23 mouse cellular contexts compared by ENCODE assay signal in genomic region chr5:115579363-115579762, GRCm38 (mm10). TPM values are rescaled to one million over a fixed set of nuclear protein-coding genes. Genes with fewer than 3 reads are reported as not detected.
DNase-seq lines count a peak whose midpoint lies in the region; ATAC-seq and TF ChIP-seq lines count a peak whose summit lies in the region.
"Had no signal": no experiment of that assay in that cellular context is flagged by ENCODE, and none has a peak within 500 bp of the region (broad histone marks: within the 10 kb centered on the region; RNA-seq: fewer than 3 reads in every experiment).

No protein-coding gene starts in this region.

- peak; percentile 29 to 37 for DNase-seq in cerebellum, postnatal 25 days
- DNase-seq in cerebellum, postnatal 10 days: no peak
- DNase-seq in layer of hippocampus, adult 2 months (ENCODE audit: low spot score in 2 of 2): no peak
- DNase-seq in layer of hippocampus, postnatal 10 days (ENCODE audit: low spot score in 2 of 2): no peak
- DNase-seq in gastrocnemius, postnatal 10 days: no peak
- DNase-seq: adrenal gland, adult 8-10 months; adrenal gland, postnatal 25 days; cerebellum, adult 11 months; gastrocnemius, adult 2 months; gastrocnemius, postnatal 25 days; heart, adult 18-20 months; heart, postnatal 10 days; heart, postnatal 36 days; kidney, adult 11 months had no signal

- no peak overlapping the region for H3K4me3 ChIP-seq in layer of hippocampus, adult 2 months
- H3K4me3 ChIP-seq: gastrocnemius, adult 2 months; heart, embryonic 12.5 days; heart, embryonic 15.5 days; hindbrain, embryonic 10.5 days; hindbrain, embryonic 13.5 days; intestine, embryonic 15.5 days had no signal

- ATAC-seq in erythroblast, adult 5-6 weeks (replicated peaks; ENCODE audit: low FRiP score, poor library complexity, severe bottlenecking): 0 out of 2 replicates have a peak, but pooled peaks have one; percentile 25
- ATAC-seq: CD4-positive, CD25-positive, alpha-beta regulatory T cell, adult 4 months; forebrain, embryonic 14.5 days; hindbrain, embryonic 16.5 days; intestine, embryonic 15.5 days had no signal

- no peak overlapping the region for H3K27ac ChIP-seq in layer of hippocampus, adult 2 months
- H3K27ac ChIP-seq: gastrocnemius, adult 2 months; heart, embryonic 15.5 days; hindbrain, embryonic 10.5 days; hindbrain, embryonic 13.5 days; intestine, embryonic 15.5 days had no signal

- TF ChIP-seq CTCF in layer of hippocampus, adult 2 months (conservative IDR thresholded peaks at IDR 0.05): 0 out of 2 replicates have a peak, but pooled peaks have one; percentile 7

RNA-seq across cellular contexts. Expression of gene Gcn1l1, which starts 14.3 kb away (rescaled TPM):
- total RNA-seq in layer of hippocampus, adult 2 months (2021): 10 to 100 TPM; 74.5 to 76.7 TPM
- total RNA-seq in layer of hippocampus, postnatal 10 days (2021): 10 to 100 TPM; 76.4 to 96.2 TPM
- 9.4 and 10.9 TPM in 2 replicates for total RNA-seq in erythroblast, adult 5-6 weeks (2015; ENCODE audit: low replicate concordance)
- 14.2 and 21.3 TPM in 2 replicates for total RNA-seq in erythroblast, adult 5-6 weeks (2017; ENCODE audit: low replicate concordance)
- total RNA-seq in gastrocnemius, postnatal 10 days (2021): 10 to 100 TPM; 33.4 to 41.7 TPM

RNA-seq across cellular contexts. Expression of gene Rplp0, which starts 20.1 kb away (rescaled TPM):
- total RNA-seq in layer of hippocampus, adult 2 months (2021): 100 to 1,000 TPM; 225 to 234 TPM
- total RNA-seq in layer of hippocampus, postnatal 10 days (2021): 100 to 1,000 TPM; 458 to 467 TPM
- total RNA-seq in erythroblast, adult 5-6 weeks (2015; ENCODE audit: low replicate concordance): 681 and 822 TPM in 2 replicates
- total RNA-seq in erythroblast, adult 5-6 weeks (2017; ENCODE audit: low replicate concordance): 339 and 478 TPM in 2 replicates
- total RNA-seq in gastrocnemius, postnatal 10 days (2021): 100 to 1,000 TPM; 938 to 959 TPM

RNA-seq across cellular contexts. Expression of gene Rab35, which starts 52.3 kb away (rescaled TPM):
- 10 to 100 TPM; 85.6 to 98.6 TPM for total RNA-seq in layer of hippocampus, adult 2 months (2021)
- 10 to 100 TPM; 84.0 to 91.4 TPM for total RNA-seq in layer of hippocampus, postnatal 10 days (2021)
- 17.3 and 17.8 TPM in 2 replicates for total RNA-seq in erythroblast, adult 5-6 weeks (2015; ENCODE audit: low replicate concordance)
- total RNA-seq in erythroblast, adult 5-6 weeks (2017; ENCODE audit: low replicate concordance): 13.8 and 15.4 TPM in 2 replicates
- 10 to 100 TPM; 33.3 to 39.8 TPM for total RNA-seq in gastrocnemius, postnatal 10 days (2021)

Comparison
In these comparisons a context has a peak if more than half of its experiments do, and no peak if none do; other contexts are left out.
1. DNase-seq: peak in cerebellum, postnatal 25 days (2 of 2); none in cerebellum, postnatal 10 days (0 of 2), layer of hippocampus, adult 2 months (0 of 2), layer of hippocampus, postnatal 10 days (0 of 2) and gastrocnemius, postnatal 10 days (single experiment).